Mouse (Mus musculus) effector memory CD4-positive, alpha-beta T cell, adult 7 months (primary cell): ENCODE results near the gene Tppp3. TPM values are rescaled to one million over a fixed set of nuclear protein-coding genes. Genes with fewer than 3 reads are reported as not detected.

Experiments used
- polyA plus RNA-seq: library from polyadenylated mRNA; unstranded; fragments of 100-300 nt; shearing (Covaris generic); gene quantifications from one replicate; pipeline ENCODE4 v1.2.1, GENCODE M21; 2017

Tppp3 gene
- 0.99 TPM for polyA plus RNA-seq

DNA sequence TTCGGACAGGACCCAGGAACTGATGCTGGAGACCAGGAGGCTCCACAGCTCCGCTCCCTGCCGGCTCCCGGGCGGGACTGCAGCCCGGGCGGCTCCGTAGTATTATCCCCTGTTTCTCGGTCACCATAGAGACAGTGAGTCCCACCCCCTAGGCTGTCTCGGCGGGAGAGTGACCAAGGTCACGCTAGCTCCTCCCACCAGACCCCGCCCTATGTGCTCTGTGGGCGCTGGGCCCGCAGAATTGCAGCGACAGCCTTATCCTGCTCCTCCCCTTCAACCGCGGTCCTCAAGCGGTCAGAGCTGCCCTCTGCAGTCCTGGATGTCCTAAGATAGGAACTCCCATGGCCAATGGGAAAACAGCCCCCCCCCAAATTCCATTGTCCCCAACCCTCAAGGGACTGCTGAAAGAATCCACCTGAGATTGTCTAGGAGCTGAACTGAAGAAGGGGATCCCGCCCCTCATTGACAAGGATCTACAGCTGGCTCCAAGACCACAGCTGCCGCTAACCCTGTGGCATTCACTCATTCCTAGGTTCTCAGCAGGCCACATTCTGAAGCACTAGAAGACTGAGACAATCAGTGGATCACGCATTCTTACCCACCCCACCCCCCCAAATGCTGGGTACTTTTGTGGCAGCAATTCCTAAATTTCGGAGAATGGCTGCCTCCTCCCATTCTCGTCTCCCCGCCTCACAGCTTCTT is at the start of gene Tppp3:
Gene Tppp3, minus strand, starts transcription at position 213 of the 702 bp plus-strand sequence.

DNA sequence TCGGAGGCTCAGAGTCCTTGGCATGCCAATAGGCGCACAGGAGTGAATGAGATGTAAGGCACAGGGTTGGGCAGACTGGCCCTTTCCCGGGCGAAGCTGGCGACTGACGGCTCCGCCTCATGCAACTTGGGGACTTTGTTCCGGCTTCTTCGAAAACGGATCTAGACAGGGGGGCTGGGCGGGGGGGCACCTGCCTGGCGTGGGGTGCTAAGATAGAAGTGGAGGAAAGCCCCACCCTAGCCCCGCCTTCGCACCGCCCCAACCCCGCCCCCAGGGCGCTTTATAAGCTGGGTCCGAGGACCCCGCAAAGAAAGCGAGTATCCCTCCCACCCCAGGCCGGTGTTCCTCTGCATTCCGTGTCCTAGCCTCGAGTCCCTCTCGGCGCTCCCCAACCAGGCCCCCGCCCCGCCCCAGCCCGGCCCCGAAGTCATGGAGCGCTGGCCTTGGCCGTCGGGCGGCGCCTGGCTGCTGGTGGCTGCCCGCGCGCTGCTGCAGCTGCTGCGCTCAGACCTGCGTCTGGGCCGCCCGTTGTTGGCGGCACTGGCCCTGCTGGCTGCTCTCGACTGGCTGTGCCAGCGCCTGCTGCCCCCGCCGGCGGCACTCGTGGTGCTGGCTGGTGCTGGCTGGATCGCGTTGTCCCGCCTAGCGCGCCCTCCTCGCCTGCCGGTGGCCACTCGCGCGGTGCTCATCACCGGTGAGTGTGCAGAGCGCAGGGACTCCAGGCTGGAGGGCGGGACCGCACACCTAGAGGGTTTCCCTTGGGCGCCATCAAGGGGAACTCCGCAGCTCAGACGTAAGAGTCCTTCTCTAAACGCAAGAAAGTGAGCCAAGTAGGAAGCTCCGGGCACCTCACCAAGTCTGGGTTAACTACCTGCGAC is 47.3 kb upstream of the Tppp3 start, which contains the start of gene Hsd11b2:
Gene Hsd11b2, plus strand, starts transcription at position 320 of the 878 bp plus-strand sequence.

GRCm38 (mm10) chr8:105496439-105497180 is 25.3 kb upstream of the Tppp3 start, which contains the start of gene Zdhhc1:
Zdhhc1 (minus strand) TSS chr8:105496902.

Other genes with a start within 250 kb of the Tppp3 start
- gene D230025D16Rik, start 246.4 kb downstream of the Tppp3 start, polyA plus RNA-seq = 19.5 TPM
- gene B3gnt9, start 216.4 kb downstream of the Tppp3 start, polyA plus RNA-seq = 0.48 TPM
- gene Tradd, start 206.9 kb downstream of the Tppp3 start, polyA plus RNA-seq = 41.6 TPM
- gene Fbxl8, start 206.9 kb downstream of the Tppp3 start, polyA plus RNA-seq = 12.7 TPM
- 0.60 TPM for gene Hsf4, start 201.7 kb downstream of the Tppp3 start, polyA plus RNA-seq
- not detected for gene Nol3, start 195.4 kb downstream of the Tppp3 start, polyA plus RNA-seq
- 2.6 TPM for gene 4931428F04Rik, start 181.7 kb downstream of the Tppp3 start, polyA plus RNA-seq
- 3.5 TPM for gene Exoc3l, start 175.4 kb downstream of the Tppp3 start, polyA plus RNA-seq
- gene E2f4, start 173.9 kb downstream of the Tppp3 start, polyA plus RNA-seq = 138 TPM
- 5.7 TPM for gene Elmo3, start 165.9 kb downstream of the Tppp3 start, polyA plus RNA-seq
- gene Lrrc29, start 145.2 kb downstream of the Tppp3 start, polyA plus RNA-seq = 0.20 TPM
- 51.8 TPM for gene Tmem208, start 145.2 kb downstream of the Tppp3 start, polyA plus RNA-seq
- 0.50 TPM for gene Fhod1, start 123.6 kb downstream of the Tppp3 start, polyA plus RNA-seq
- 0.10 TPM for gene Slc9a5, start 122.7 kb downstream of the Tppp3 start, polyA plus RNA-seq
- gene Plekhg4, start 98.3 kb downstream of the Tppp3 start, polyA plus RNA-seq = 0.89 TPM
- 0.29 TPM for gene Kctd19, start 58.0 kb downstream of the Tppp3 start, polyA plus RNA-seq
- not detected for gene Lrrc36, start 58.0 kb downstream of the Tppp3 start, polyA plus RNA-seq
- gene Zdhhc1, start 25.4 kb upstream of the Tppp3 start, polyA plus RNA-seq = 5.9 TPM
- gene Hsd11b2, start 47.2 kb upstream of the Tppp3 start, polyA plus RNA-seq = 0.96 TPM
- 62.3 TPM for gene Atp6v0d1, start 94.5 kb upstream of the Tppp3 start, polyA plus RNA-seq
- gene Ripor1, start 133.7 kb upstream of the Tppp3 start, polyA plus RNA-seq = 11.9 TPM
- 168 TPM for gene Ctcf, start 165.0 kb upstream of the Tppp3 start, polyA plus RNA-seq
- not detected for gene Agrp, start 165.9 kb upstream of the Tppp3 start, polyA plus RNA-seq
- 88.0 TPM for gene Carmil2, start 214.7 kb upstream of the Tppp3 start, polyA plus RNA-seq
- gene Acd, start 229.6 kb upstream of the Tppp3 start, polyA plus RNA-seq = 65.3 TPM
- gene Pard6a, start 229.6 kb upstream of the Tppp3 start, polyA plus RNA-seq = 19.9 TPM
- not detected for gene 4933405L10Rik, start 236.1 kb upstream of the Tppp3 start, polyA plus RNA-seq
- 4.5 TPM for gene Enkd1, start 236.7 kb upstream of the Tppp3 start, polyA plus RNA-seq